Mouse (Mus musculus) right cerebral cortex, postnatal 10 days (tissue): ENCODE data around the gene Atp6v1c2.

Source experiments
- DNase-seq, 2 experiments: peaks; one replicate each; pipeline ENCODE4 v3.0.0; 2021; ENCODE audit warnings: low spot score in 2 of 2

The Atp6v1c2 gene

DNA sequence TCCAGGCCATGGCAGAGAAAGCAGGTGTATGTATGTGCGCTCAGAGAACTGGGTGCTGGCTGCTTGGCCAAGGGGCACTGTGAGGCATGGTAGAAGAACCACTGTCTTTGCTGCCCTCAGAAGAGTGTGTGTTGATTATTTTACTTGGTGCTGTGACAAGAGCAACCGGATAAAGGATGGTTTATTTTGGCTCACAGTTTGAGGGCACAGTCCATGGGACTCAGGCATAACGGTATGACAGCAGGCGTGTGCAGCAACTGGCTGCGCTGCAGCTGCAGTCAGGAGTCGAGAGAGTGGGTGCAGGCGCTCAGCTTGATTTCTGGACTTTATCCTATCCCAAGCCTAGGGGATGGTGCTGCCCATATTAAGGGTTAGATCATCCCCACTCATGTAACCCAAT lies 70.7 kb downstream of the Atp6v1c2 start:
- no peak for DNase-seq

- DNase-seq: peak; percentile 76 to 78
Observed at GRCm38 (mm10) chr12:17256905-17257304, 72.3 kb downstream of the Atp6v1c2 start.

DNA sequence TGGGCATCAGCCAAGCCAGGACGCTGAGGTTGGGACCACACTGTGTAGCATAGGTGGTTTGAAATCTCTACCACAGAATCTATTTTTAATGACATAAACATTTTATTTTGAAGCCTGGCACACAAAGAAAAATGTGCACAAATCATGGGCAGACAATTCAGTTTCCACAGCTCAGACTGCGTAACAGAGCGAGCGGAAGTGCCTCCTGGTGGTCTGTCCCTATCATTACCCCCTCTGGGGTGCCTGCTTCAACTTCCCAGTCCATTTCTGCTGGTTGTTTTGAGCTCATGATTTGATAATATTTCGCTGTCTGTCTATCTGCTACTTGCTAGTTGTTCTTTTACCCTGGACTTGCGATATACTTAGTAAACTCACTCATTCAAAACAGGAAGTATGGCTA lies 73.6 kb downstream of the Atp6v1c2 start:
- peak; percentile 65 for DNase-seq

- peak; percentile 81 to 85 for DNase-seq
Observed at GRCm38 (mm10) chr12:17253069-17253468, 76.1 kb downstream of the Atp6v1c2 start.

DNA sequence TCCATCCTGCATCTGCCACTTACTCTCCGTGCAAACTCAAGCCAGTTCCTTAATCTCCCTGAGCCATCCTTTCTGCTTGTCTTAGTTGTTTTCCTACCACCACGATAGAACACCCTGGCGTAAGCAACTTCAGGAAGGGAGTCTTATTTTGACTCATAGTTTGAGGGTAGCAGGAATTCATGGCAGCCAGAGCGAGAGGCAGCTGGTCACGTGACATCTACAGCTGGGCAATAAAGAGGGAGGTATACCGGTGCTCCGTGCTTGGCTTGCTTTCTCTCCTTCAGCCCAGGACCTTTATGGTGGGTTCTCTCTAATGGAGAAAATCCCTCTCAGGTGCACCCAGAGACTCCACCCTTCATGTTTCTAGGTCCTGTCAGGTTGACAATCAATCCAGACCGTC lies 78.2 kb downstream of the Atp6v1c2 start:
- DNase-seq: peak in 1 of 2 experiments; percentile 9

DNA sequence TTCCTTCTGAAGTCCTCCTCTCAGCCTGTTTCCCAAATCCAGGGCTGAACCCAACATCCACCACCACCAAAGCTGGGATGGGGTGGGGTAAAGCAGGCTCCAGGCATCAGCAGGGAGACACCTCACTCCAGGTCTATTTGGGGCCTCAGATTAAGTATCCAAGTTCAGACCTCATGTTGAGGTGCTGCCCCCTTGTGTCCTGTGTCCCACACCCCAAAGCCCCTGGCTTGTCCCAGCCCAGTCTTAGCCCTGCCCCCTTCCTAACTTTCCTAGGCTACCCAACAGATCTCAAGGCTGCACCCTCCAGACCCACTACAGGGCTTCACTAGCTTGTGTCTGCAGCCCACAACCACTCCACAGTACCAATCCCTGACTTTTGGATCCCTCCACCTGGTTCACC lies 87.1 kb downstream of the Atp6v1c2 start:
- DNase-seq: no peak

- DNase-seq: no peak
Observed at GRCm38 (mm10) chr12:17241614-17242013, 87.5 kb downstream of the Atp6v1c2 start.

DNA sequence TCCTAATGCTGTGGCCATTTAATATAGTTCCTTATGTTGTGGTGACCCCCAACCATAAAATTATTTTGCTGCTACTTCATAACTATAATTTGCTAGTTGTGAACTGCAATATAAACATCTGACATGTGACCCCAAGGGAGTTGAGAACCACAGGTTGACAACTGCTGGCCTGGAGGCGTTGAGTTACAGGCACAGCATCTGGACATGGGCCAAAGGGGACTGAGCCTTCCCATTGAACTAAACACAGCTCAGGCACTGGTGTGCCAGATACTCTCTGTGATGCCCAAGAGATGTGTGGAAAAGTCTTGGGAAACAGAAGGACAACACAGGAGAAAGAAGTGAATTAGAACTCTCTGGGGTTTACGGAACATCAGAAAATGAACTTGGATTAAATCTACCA lies 88.1 kb downstream of the Atp6v1c2 start:
- DNase-seq: no peak

DNA sequence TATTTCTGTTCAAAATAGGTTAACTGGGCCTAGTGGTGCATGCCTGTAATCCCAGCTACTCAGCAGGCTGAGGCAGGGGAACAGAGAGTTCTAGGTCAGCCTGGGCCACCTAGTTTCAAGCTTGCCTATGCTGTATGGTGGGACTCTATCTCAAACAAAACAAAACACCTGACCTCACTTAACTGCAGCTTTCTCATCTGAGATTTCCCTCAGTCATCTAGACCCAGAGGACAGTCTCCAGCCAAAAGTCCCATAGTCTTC lies 89.8 kb downstream of the Atp6v1c2 start:
- DNase-seq: no peak

- peak in 1 of 2 experiments; percentile 22 for DNase-seq
Observed at GRCm38 (mm10) chr12:17238588-17239427, 90.4 kb downstream of the Atp6v1c2 start.

DNA sequence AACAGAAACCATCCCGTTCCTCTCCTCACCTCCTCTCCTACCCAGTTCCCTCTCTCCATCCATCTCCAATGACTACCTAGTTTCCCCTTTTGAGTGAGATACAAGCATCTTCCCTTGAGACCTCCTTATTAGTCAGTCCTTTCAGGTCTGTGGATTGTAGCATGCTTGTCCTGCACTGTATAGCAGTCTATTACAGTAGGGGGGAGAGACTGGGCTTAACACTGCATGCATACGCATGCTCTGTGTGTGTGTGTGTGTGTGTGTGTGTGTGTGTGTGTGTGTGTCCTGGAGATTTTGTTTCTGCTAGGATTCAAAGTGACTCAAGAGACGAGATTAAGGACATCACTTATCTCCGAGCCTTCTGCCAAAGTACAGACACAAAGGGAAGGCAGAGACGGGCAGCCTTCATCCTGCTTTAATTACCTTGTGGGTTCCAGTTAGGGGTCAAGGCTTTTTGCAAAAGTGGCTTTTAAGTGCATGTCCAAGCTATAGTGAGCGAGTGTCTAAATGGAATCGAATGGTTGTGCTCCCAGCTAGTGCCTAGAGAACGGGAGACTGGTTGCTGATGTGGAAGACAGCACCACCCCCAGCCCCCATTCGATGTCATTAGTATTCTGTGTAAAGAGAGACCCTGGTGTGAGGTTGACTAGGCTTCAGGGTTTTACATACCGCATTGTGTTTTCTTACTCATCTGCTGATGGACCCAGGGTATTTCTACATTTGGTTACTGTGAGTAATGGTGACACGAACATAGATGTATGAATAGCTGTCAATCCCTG lies 93.4 kb downstream of the Atp6v1c2 start:
- no peak for DNase-seq
